Mouse (Mus musculus) T-helper 2 cell (primary cell): ENCODE data around the gene Gins3.

Source experiments
- in situ Hi-C: fragments of 300-600 bp; cut with MboI, MseI; formaldehyde crosslinking; loops from one replicate; pipeline ENCODE4 v1.15.1; 2025; ENCODE audit warnings: high pct_unique_total_duplicates

Gins3 gene

DNA sequence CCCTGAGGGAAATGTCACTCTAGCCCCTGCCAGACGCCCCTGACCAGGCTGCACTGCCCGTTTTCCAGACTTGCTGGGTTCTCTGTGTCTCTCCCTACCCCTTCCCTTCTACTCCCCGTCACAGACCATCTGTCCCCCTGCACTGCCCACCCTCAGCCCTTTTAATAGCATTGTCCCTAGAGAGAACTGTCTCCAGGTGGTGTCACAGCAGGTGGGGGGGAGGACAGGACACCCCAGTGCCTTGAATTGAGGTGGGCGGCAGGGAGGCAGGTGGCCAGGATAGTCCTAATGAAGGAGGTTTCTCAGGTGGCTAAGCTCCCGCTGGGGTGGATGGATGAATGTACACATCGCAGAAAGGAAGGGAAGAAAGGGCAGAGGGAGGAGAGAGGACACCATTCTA lies 61.4 kb downstream of the Gins3 start:
- in situ Hi-C loops = loop anchor here (5.0 kb wide), 1 partner anchor 92 kb away; no protein-coding TSS in a partner anchor
